Mouse (Mus musculus) CH12.LX (cell line): Measurements from ENCODE around the gene Mybphl.

Experiments used
- CHD1 ChIP-seq: IDR thresholded peaks from 2 replicates; pipeline ENCODE4 v1.6.1; 2012; ENCODE audit warnings: low read depth, low read length, improper control_type of control experiment, inconsistent platforms
- CHD2 ChIP-seq: IDR thresholded peaks from 2 replicates; pipeline ENCODE4 v1.6.1; 2011; ENCODE audit warnings: low read length, improper control_type of control experiment
- CTCF ChIP-seq, 2 experiments: IDR thresholded peaks in 1 of 2; conservative IDR thresholded peaks in 1 of 2; 2 replicates each; pipeline ENCODE4 v1.5.1; 2011 to 2012; ENCODE audit warnings: low read depth in 2 of 2, low read length in 2 of 2, improper control_type of control experiment in 1 of 2, inconsistent platforms in 1 of 2, mild to moderate bottlenecking in 1 of 2, moderate library complexity in 1 of 2
- E2F4 ChIP-seq: IDR thresholded peaks from 2 replicates; pipeline ENCODE4 v1.6.1; 2011; ENCODE audit warnings: low read depth, low read length, improper control_type of control experiment; ENCODE audit not compliant: insufficient replicate concordance
- EP300 ChIP-seq: IDR thresholded peaks from 2 replicates; pipeline ENCODE4 v1.6.1; 2011; ENCODE audit warnings: low read length, improper control_type of control experiment
- ETS1 ChIP-seq: conservative IDR thresholded peaks from 2 replicates; pipeline ENCODE4 v1.6.1; 2012; ENCODE audit warnings: low read depth, mild to moderate bottlenecking, inconsistent platforms, low read length, improper control_type of control experiment, moderate library complexity
- HCFC1 ChIP-seq: IDR thresholded peaks from 2 replicates; pipeline ENCODE4 v1.6.1; 2012; ENCODE audit warnings: low read depth, mild to moderate bottlenecking, inconsistent platforms, low read length, improper control_type of control experiment
- MAX ChIP-seq: IDR thresholded peaks from 2 replicates; pipeline ENCODE4 v1.6.1; 2011; ENCODE audit warnings: low read length, improper control_type of control experiment
- MAZ ChIP-seq: IDR thresholded peaks from 2 replicates; pipeline ENCODE4 v1.6.1; 2012; ENCODE audit warnings: low read depth, mild to moderate bottlenecking, inconsistent platforms, low read length, improper control_type of control experiment, moderate library complexity
- POLR2A ChIP-seq: IDR thresholded peaks from 2 replicates; pipeline ENCODE4 v1.6.1; 2011; ENCODE audit warnings: low read depth, mild to moderate bottlenecking, improper control_type of control experiment, low read length
- USF1 ChIP-seq: IDR thresholded peaks from 2 replicates; pipeline ENCODE4 v1.6.1; 2014; ENCODE audit warnings: low read depth, mild to moderate bottlenecking, inconsistent platforms, low read length, improper control_type of control experiment
- USF2 ChIP-seq: conservative IDR thresholded peaks from 2 replicates; pipeline ENCODE4 v1.6.1; 2011; ENCODE audit warnings: low read depth, low read length, improper control_type of control experiment
- ZNF384 ChIP-seq: IDR thresholded peaks from 2 replicates; pipeline ENCODE4 v1.6.1; 2012; ENCODE audit warnings: low read depth, low read length, improper control_type of control experiment, inconsistent platforms

DNA sequence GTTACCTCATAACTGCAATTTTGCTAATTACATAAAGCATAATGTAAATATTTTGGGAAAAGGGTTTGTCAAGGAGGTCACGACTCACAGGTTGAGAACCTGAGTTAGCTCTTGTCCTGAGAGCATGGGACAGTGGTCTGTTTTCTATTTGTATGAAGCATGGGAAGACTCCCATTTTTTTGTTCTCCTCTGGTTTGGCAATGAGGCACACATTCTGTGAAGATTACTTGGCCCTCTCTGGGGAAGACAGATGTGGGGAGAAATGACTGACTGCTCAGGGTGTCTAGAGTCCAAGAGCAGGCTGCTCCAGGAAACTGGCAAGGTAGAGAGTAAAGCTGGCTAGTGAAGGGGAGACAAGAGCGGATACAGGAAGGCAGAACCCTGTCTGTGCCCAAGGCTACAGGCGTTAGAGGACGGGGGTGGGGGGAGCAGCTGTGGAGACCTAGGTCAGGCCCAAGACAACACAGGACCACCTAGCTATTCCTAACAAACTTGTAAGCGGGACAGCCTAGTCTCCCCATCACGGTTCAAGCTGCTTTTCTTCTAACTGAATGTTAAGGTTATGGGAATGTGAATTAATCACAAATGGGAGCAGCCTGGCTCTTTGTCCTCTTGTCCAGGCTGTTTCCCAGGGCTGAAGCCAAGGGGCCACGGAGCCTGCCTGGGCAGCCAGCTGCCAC lies 60.4 kb downstream of the Mybphl start:
- TF ChIP-seq CTCF (conservative IDR thresholded peaks at IDR 0.05 in 1 of 2, IDR thresholded peaks at IDR 0.05 in 1 of 2; ENCODE audit: low read depth in 2 of 2, low read length in 2 of 2) (no peak), POLR2A (no peak), USF2 (no peak), CHD1 (no peak), EP300 (no peak), CHD2 (no peak), ZNF384 (no peak), MAZ (no peak), E2F4 (no peak), ETS1 (no peak), HCFC1 (no peak), USF1 (no peak), MAX (no peak)
